Mouse (Mus musculus) right cerebral cortex, postnatal 25 days (tissue): Measurements from ENCODE around the gene Eef1b2.

Experiments
- DNase-seq: peaks from one replicate; pipeline ENCODE4 v3.0.0; 2022

Eef1b2 gene

DNA sequence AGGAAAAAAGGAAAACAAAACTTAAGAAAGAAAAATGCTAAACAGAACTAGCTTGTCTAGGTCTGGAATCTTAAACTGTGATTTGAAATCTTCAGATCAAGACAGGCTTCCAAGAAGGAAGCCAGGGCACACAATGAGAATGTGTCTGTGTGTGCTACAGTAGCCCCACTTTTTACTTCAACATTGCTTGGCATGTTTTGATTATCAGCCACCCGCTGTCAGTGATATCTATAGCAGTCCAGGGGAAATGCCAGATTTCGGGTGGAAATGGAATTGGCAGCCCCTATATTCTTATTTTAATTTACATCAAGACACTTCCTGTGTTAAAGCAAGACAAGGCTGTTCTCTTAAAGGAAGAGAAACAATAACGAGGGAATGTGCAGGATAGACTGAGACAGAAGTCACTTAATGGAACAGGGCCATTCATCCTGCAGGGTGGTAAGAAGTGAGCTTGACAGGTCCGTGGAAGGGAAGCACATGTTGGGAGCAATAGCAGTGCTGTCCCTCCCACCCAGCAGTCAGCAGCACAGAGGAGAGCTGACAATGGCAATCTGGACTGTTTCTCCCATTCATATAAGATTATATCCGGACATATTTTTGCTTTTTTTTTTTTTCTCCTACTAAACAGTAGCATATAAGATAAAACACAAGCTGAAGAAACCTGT is 19.4 kb downstream of the Eef1b2 start:
- no peak for DNase-seq

DNA sequence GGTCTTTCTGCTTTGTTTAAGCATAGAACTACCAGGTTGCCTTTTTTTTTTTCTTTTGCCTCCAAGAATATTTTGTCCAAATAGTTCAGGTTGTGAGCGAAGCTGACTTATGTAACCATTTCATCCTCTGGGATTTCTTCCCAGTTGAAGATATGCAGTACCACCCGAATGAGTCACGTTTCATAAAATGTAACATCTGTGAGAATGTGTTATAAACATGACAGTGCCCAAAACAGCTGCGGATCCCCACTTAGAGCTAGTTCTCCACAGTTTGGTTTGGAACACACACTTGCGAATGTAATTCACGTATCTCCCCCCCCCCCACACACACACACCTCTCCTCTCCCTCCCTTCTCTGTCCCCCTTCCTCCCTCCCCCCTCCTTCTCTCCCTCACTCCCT is 22.8 kb downstream of the Eef1b2 start:
- DNase-seq: no peak

GRCm38 (mm10) chr1:63200322-63200721 is 23.7 kb downstream of the Eef1b2 start:
- DNase-seq: no peak

- DNase-seq: no peak
Observed at GRCm38 (mm10) chr1:63201672-63202071, 25.0 kb downstream of the Eef1b2 start.

- no peak for DNase-seq
Observed at GRCm38 (mm10) chr1:63203471-63203870, 26.8 kb downstream of the Eef1b2 start.

DNA sequence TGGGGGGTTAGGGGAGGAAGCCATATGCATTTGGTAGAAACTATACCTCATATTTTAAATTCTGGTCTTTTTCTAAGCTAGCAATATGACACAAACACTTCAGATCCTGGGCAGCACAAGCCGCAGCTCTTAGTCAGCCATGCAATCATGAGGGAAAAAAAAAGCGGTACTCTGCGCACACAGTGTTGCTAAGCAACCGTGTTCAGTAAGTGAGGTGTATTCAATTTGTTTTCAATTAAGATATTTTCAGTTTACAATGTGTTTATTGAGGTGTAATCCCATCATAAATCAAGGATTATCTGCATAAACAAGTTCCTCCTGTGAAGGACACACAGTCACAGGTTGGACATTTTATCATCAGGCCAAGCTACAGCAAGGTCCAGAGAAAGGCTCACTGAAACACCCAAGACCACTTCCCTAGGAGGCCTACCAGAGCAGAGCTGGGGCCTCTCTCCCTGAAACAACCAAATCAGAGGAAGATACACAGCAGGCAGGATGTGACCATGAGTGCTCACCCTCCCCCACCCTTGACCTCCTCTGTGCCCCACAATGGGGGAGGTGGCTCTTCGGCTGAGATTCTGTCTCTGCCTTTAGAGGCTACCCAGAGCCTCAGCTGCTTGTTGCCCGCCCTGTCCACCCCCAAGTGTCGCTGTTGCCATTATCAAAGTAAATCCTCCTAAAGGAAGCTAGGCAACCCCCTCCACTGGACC is 27.5 kb downstream of the Eef1b2 start:
- DNase-seq: peak; percentile 43

GRCm38 (mm10) chr1:63204660-63205394 is 28.2 kb downstream of the Eef1b2 start:
- DNase-seq: no peak

GRCm38 (mm10) chr1:63207607-63208006 is 31.0 kb downstream of the Eef1b2 start:
- no peak for DNase-seq

GRCm38 (mm10) chr1:63209861-63210529 is 33.4 kb downstream of the Eef1b2 start:
- no peak for DNase-seq

GRCm38 (mm10) chr1:63213478-63214270 is 37.0 kb downstream of the Eef1b2 start:
- peak; percentile 13 for DNase-seq

DNA sequence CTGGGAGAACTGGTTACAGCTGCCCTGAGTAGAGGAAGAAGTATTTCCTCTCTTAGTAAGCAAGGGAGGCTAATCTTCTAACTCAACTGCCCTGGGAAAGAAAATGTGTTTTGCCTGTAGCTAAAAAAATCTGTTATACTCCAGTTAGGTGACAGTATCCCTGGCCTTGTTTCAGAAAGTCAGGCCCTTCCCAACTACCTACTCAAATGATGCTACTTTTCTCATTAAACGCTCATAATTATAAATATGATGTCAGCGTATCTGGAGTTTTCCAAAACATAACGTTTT is 37.6 kb downstream of the Eef1b2 start, which contains the start of gene Gpr1:
Gene Gpr1, minus strand, starts transcription at position 273 of the 288 bp plus-strand sequence.
- DNase-seq: no peak

- DNase-seq: no peak
Observed at GRCm38 (mm10) chr1:63214631-63215030, 38.0 kb downstream of the Eef1b2 start.

GRCm38 (mm10) chr1:63219277-63219676 is 42.7 kb downstream of the Eef1b2 start:
- DNase-seq: no peak

DNA sequence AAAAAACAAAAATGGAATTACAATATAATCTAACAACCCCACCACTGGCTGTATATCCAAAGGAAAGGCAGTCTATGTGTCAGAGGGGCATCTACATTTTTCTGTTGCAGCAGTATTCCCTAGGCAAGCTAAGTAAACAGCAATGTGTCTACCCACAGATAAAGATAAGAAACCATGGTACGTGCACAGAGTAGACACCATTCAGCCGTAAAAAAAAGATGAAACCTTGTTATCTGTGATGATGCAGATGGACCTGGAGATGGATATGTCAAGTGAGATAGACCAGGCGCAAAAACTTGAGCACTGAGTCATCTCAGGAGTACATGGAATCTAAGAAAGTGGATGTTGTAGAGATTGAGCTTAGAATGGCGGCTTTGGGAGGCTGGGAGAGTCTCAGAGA is 48.4 kb downstream of the Eef1b2 start:
- DNase-seq: no peak

- DNase-seq: no peak
Observed at GRCm38 (mm10) chr1:63225890-63226289, 49.3 kb downstream of the Eef1b2 start.

GRCm38 (mm10) chr1:63227241-63227640 is 50.6 kb downstream of the Eef1b2 start:
- no peak for DNase-seq
